Mouse (Mus musculus) cerebellum, postnatal 36 days (tissue): ENCODE measurements around the gene Mep1a.
A peak's percentile ranks its signal among the peaks of the same experiment; 100 is the strongest.

Experiments used
- DNase-seq, 2 experiments: peaks; one replicate each; pipeline ENCODE4 v3.0.0; 2021 to 2022; ENCODE audit warnings: mixed read lengths in 2 of 2

Mep1a gene

GRCm38 (mm10) chr17:43474775-43475174 is 27.8 kb downstream of the Mep1a start:
- DNase-seq, result no peak

- no peak for DNase-seq
Observed at GRCm38 (mm10) chr17:43472558-43472957, 30.1 kb downstream of the Mep1a start.

- no peak for DNase-seq
Observed at GRCm38 (mm10) chr17:43470039-43470438, 32.6 kb downstream of the Mep1a start.

GRCm38 (mm10) chr17:43460245-43461181 is 42.1 kb downstream of the Mep1a start:
- DNase-seq, result peak; percentile 51 to 56

- DNase-seq, result no peak
Observed at GRCm38 (mm10) chr17:43459737-43460230, 42.8 kb downstream of the Mep1a start.

- peak; percentile 53 to 67 for DNase-seq
Observed at GRCm38 (mm10) chr17:43458598-43458997, 44.0 kb downstream of the Mep1a start.

DNA sequence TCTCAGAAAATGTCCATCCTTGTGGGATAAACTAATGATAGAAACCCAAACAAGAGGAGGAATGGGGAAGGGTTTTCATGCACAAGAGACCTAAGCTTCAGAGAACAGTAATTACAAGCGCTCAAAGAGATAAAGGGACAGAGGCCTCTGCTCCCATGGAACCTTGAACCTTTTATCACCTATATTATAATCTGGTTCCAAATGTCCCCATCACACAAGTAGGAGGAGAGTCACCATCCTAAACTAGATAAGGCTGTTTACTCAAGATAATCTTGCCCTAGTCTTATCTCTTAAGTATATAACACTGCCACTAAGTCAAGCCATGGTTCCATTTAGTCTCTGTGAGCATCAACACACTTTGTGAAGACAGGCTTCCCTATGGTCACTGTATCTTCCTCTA is 51.4 kb downstream of the Mep1a start:
- DNase-seq, result no peak

DNA sequence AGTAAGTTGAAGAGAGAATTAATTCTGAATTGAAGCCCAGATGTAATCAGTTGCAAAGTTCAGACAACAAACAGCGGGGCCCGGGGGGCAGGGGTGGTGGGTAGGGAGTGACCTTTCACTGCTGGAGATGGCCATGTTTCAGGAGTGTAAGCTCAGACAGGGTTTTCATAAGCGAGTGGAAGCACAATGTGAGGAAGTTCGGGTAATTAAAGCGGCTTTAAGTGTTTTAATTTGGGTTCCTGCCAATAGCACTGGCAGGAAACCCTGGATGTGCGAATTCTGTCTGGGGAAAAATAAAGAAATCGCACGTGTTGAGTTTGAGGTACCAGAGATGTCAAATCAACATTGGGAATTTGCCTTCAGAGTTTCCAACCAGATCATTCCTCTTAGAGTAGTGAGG is 68.1 kb downstream of the Mep1a start:
- DNase-seq, result no peak

DNA sequence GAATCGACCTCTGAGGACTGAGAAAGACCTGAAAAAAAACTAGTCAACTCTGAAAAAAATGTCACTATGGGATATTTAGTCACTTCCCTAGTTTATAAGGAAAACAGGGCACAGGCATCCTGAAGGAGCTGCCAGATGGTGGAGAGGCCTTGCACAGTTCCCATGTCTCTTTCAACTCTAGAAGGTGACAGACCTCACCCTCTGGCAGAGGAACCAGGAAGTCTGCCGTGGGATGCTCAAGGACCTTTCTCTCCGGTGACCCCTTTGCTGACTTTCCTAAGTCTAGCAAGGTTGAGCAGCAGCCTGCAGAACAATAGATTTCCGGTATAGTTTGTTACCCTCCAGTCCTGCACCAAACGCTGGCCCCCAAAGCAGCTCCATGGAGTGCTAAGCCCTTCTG is 70.9 kb downstream of the Mep1a start:
- DNase-seq, result no peak
